Mouse (Mus musculus) spleen, adult 2 months (tissue): ENCODE measurements around the gene Tc2n. TPM values are rescaled to one million over a fixed set of nuclear protein-coding genes. Genes with fewer than 3 reads are reported as not detected.

Source experiments
- DNase-seq, 2 experiments: peaks; one replicate each; pipeline versions ENCODE4 v3.0.0 to v3.0.0-alpha.2; 2012 to 2021; ENCODE audit warnings: low spot score in 2 of 2, low read depth in 1 of 2
- H3K27ac ChIP-seq: fragments of 200-500 bp; 2 replicates; pipeline ENCODE4 v1.5.1; 2012; ENCODE audit warnings: low read length, inconsistent platforms; ENCODE audit not compliant: insufficient read depth
- H3K27me3 ChIP-seq: fragments of 200-500 bp; 2 replicates; pipeline ENCODE4 v1.6.1; 2012; ENCODE audit warnings: mild to moderate bottlenecking, moderate library complexity, low read length, inconsistent platforms; ENCODE audit not compliant: control insufficient read depth, insufficient read depth
- H3K36me3 ChIP-seq: fragments of 200-500 bp; 2 replicates; pipeline ENCODE4 v1.6.1; 2012; ENCODE audit warnings: mild to moderate bottlenecking, low read length, inconsistent platforms; ENCODE audit not compliant: control insufficient read depth, insufficient read depth
- H3K4me1 ChIP-seq: fragments of 200-500 bp; 2 replicates; pipeline ENCODE4 v1.6.1; 2011; ENCODE audit warnings: inconsistent platforms; ENCODE audit not compliant: control insufficient read depth, insufficient read depth, insufficient read length
- H3K4me3 ChIP-seq: fragments of 200-500 bp; 2 replicates; pipeline ENCODE4 v1.5.1; 2011; ENCODE audit warnings: mild to moderate bottlenecking, inconsistent platforms; ENCODE audit not compliant: insufficient read depth, insufficient read length; ENCODE audit errors: extremely low read depth
- CTCF ChIP-seq: fragments of 200-500 bp; IDR thresholded peaks from 2 replicates; pipeline ENCODE4 v1.5.1; 2011; ENCODE audit warnings: mild to moderate bottlenecking, inconsistent platforms; ENCODE audit not compliant: insufficient read depth, insufficient read length, insufficient replicate concordance; ENCODE audit errors: extremely low read depth
- POLR2A ChIP-seq: fragments of 200-500 bp; IDR thresholded peaks from 2 replicates; pipeline ENCODE4 v1.6.1; 2011; ENCODE audit warnings: low read depth, low read length, inconsistent platforms
- WGBS: fragments of 180-500 bp; shearing (Covaris S2); methylation state at CpG from one replicate; pipeline ENCODE4 v1.1.7; 2018; 5-methylcytosine and 5-hydroxymethylcytosine counted together
- polyA plus RNA-seq: library from polyadenylated mRNA; depleted of rRNA; stranded (reverse); fragments of >200 nt; gene quantifications from 2 replicates; pipeline ENCODE4 v1.2.3, GENCODE M21; 2012

Gene Tc2n
- polyA plus RNA-seq, 1 experiment = 0.11 TPM

DNA sequence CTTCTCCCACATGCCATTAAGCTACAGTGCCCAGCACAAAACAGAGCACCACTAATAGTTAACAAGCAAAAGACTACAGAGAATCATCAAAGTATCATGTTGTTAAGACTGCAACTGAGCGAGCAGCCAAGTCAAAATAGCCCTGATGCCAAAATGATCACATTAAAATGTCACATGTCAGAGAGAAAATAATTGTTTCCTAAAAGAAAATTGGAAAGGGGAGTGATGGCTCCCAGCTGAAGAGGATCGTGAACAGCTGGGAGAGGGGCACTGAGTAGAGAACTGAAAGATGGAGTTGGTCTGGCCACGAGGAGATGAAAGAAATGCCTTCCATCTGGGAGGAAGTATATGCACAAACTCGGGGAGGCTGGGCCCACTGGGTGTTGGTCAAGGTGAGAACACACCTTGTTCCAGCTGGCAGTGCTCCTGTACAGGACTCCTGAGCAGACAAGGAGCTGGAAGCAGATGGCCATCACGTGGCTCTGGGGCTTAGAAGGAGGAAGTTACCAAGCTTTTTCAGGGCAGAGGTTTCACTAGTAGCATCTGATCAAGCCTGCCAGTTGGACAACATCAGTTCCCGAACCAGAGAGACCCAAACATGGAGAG is 41.2 kb upstream of the Tc2n start:
- H3K27ac ChIP-seq = no peak overlapping the region
- H3K27me3 ChIP-seq = no peaks in the 10 kb centered on the region
- H3K4me3 ChIP-seq = no peak overlapping the region
- DNase-seq = no peak
- TF ChIP-seq CTCF = no peak
- TF ChIP-seq POLR2A = no peak
- H3K36me3 ChIP-seq = no peaks in the 10 kb centered on the region
- WGBS = 49% methylated on average over 6 of the region's 6 CpGs
- H3K4me1 ChIP-seq = no peaks in the 10 kb centered on the region

DNA sequence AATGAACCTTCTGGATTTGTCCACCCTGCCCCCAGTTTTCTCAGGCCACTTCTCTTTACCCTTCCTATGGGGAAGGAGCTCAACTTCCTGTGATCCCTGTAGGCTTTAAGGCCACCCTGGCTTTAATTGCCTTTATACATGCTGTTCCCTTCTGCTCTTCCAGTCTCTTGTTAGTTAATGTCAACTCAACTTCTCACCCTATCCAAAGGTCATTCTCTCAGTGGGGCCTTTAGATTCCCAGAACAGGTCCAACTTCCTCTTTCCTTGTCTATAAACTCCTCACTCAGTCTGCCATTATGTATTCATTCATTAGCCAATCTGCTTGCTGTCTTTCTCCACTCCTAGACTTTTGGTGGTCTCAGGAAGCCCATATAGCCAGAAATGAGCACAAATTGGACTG is 40.4 kb upstream of the Tc2n start:
- Histone ChIP-seq H3K27ac (no peak overlapping the region), H3K4me1 (no peaks in the 10 kb centered on the region), H3K27me3 (no peaks in the 10 kb centered on the region), H3K36me3 (no peaks in the 10 kb centered on the region), H3K4me3 (no peak overlapping the region)
- no peak for DNase-seq
- TF ChIP-seq CTCF (no peak), POLR2A (no peak)

DNA sequence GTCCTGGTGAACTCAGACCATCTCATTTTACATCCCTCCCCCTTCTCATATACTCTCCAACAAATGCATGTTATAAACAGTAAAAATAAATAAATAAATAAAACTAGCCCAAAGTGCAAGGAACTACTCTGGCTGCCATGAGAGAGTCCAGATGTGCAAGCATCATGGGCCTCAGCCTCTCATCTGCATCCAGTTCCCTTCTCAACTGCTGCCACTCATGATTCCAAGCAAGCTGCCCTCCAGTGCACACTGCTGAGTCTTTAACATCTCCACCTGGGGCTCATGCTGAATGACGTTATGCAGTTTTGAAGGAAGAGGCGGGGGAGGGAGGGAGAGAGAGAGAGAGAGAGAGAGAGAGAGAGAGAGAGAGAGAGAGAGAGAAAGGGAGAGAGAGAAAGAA is 24.1 kb upstream of the Tc2n start:
- Histone ChIP-seq H3K27me3 (no peaks in the 10 kb centered on the region), H3K4me3 (no peak overlapping the region), H3K36me3 (no peaks in the 10 kb centered on the region), H3K27ac (no peak overlapping the region), H3K4me1 (no peaks in the 10 kb centered on the region)
- no peak for DNase-seq
- no peak for TF ChIP-seq POLR2A
- 76% methylated on average over 2 of the region's 2 CpGs for WGBS

GRCm38 (mm10) chr12:101740486-101740885 is 22.2 kb upstream of the Tc2n start:
- no peak overlapping the region for H3K27ac ChIP-seq

DNA sequence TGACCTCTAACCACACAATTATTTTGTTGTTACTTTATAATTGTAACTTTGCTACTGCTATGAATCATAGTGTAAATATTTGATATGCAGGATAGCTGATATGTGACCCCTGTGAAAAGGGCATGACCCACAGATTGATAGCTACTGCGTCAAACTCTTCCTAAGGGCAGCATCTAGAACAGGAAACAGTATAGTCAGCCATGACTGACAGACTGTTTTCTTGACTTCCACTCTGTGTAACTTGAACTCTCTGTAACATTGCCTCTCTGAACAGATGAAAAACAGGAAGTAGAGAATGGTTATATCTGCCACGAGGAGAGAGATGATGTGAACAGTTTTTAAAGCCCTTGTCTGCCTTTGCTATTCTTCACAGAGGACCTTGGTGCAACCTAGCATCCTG is 21.7 kb upstream of the Tc2n start:
- TF ChIP-seq POLR2A (no peak), CTCF (no peak)
- no peak for DNase-seq
- no peaks in the 10 kb centered on the region for H3K36me3 ChIP-seq
- WGBS = 1% methylated on average over 2 of the region's 2 CpGs
- H3K27me3 ChIP-seq = no peaks in the 10 kb centered on the region
- H3K4me1 ChIP-seq = no peaks in the 10 kb centered on the region
- no peak overlapping the region for H3K27ac ChIP-seq
- no peak overlapping the region for H3K4me3 ChIP-seq

More at GRCm38 (mm10) chr12:101740486-101740885, 22.2 kb upstream of the Tc2n start:
- Histone ChIP-seq H3K4me1 (no peaks in the 10 kb centered on the region), H3K36me3 (no peaks in the 10 kb centered on the region), H3K27me3 (no peaks in the 10 kb centered on the region), H3K4me3 (no peak overlapping the region)
- WGBS = 36% methylated on average over 2 of the region's 2 CpGs
- TF ChIP-seq CTCF (no peak), POLR2A (no peak)
- no peak for DNase-seq

GRCm38 (mm10) chr12:101718755-101719150 is 430 bp upstream of the Tc2n start:
- H3K36me3 ChIP-seq = no peaks in the 10 kb centered on the region
- H3K4me3 ChIP-seq = peak overlapping the region; percentile 58; the same call in 1 of the 2 replicates
- TF ChIP-seq CTCF (no peak), POLR2A (no peak)
- DNase-seq = no peak
- 3% methylated on average over 9 of the region's 9 CpGs for WGBS
- peaks cover 10% of the 10 kb centered on the region for H3K4me1 ChIP-seq
- peaks cover 8% of the 10 kb centered on the region for H3K27me3 ChIP-seq
- H3K27ac ChIP-seq = no peak overlapping the region

GRCm38 (mm10) chr12:101699176-101699575 is 19.1 kb downstream of the Tc2n start:
- TF ChIP-seq POLR2A = no peak
- no peak for TF ChIP-seq CTCF
- WGBS = 81% methylated on average over 3 of the region's 3 CpGs
- Histone ChIP-seq H3K27me3 (no peaks in the 10 kb centered on the region), H3K36me3 (no peaks in the 10 kb centered on the region), H3K4me1 (no peaks in the 10 kb centered on the region), H3K4me3 (no peak overlapping the region), H3K27ac (no peak overlapping the region)
- DNase-seq = no peak
